Mouse (Mus musculus): Measurements from ENCODE around the gene Tmem115.

The Tmem115 gene

GRCm38 (mm10) chr9:107575579-107576356, 42.0 kb downstream of the Tmem115 start:
- DNase-seq, result no peak

GRCm38 (mm10) chr9:107576357-107577107, 42.8 kb downstream of the Tmem115 start, which contains the start of gene Hyal1:
Hyal1 (plus strand) TSS chr9:107576927.
- peak; percentile 91 for DNase-seq

- no peak for DNase-seq
Measured at GRCm38 (mm10) chr9:107577871-107578270, 44.1 kb downstream of the Tmem115 start.

- no peak for DNase-seq
Measured at GRCm38 (mm10) chr9:107578587-107578986, 44.8 kb downstream of the Tmem115 start, which contains the start of gene Naa80. Naa80 (plus strand) TSS chr9:107578887.

GRCm38 (mm10) chr9:107579023-107579900, 45.5 kb downstream of the Tmem115 start:
- no peak for DNase-seq

- peak; percentile 91 for DNase-seq
Measured at GRCm38 (mm10) chr9:107580501-107581317, 47.0 kb downstream of the Tmem115 start, which contains the start of gene Hyal3. Hyal3 (plus strand) TSS chr9:107580818.

GRCm38 (mm10) chr9:107581584-107581983, 47.8 kb downstream of the Tmem115 start:
- no peak for DNase-seq

- DNase-seq, result no peak
Measured at GRCm38 (mm10) chr9:107582509-107583062, 48.8 kb downstream of the Tmem115 start.

- no peak for DNase-seq
Measured at GRCm38 (mm10) chr9:107583174-107583573, 49.4 kb downstream of the Tmem115 start.

- no peak for DNase-seq
Measured at GRCm38 (mm10) chr9:107586504-107586903, 52.8 kb downstream of the Tmem115 start.

- DNase-seq, result peak; percentile 99
Measured at GRCm38 (mm10) chr9:107586974-107587832, 53.5 kb downstream of the Tmem115 start, which contains the start of gene Ifrd2. Ifrd2 (plus strand) TSS chr9:107587642.

- DNase-seq, result peak; percentile 68
Measured at GRCm38 (mm10) chr9:107587833-107588639, 54.3 kb downstream of the Tmem115 start.

Measured in embryo, embryonic 11 days (tissue).